Mouse (Mus musculus): Measurements from ENCODE around the gene Egfl8. TPM values are rescaled to one million over a fixed set of nuclear protein-coding genes. Genes with fewer than 3 reads are reported as not detected.

Egfl8 gene
- polyA plus RNA-seq, 1 experiment, result 0.03 TPM

DNA sequence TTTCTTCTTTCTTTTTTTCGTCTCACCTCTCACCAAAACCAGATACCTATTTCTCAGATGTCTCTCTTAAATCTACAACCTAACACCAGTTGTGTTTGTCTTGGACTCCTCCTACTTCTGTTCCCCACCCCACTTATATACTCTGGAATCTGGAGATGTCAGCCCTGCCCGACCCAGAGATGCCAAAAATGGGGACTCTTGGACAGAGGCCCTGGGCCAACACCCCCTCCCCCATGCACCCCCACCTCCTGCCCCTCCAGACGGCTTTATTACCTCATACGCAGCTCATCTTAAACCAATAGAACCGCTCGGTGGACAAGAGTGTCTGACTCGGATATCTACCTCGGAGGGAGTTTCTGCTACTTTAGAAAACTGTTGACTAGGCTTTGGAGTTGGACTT, 19.7 kb downstream of the Egfl8 start:
- H3K36me3 ChIP-seq (ENCODE audit: control insufficient read depth), result peaks cover 39% of the 10 kb centered on the region
- H3K27me3 ChIP-seq (ENCODE audit: control insufficient read depth), result peaks cover 2% of the 10 kb centered on the region; the same call in 1 of the 2 replicates
- H3K4me1 ChIP-seq (ENCODE audit: control insufficient read depth), result peaks cover 64% of the 10 kb centered on the region
- H3K9me3 ChIP-seq (ENCODE audit: control insufficient read depth, low read length), result no peaks in the 10 kb centered on the region
- H3K4me3 ChIP-seq (replicated peaks), result no peak overlapping the region
- TF ChIP-seq TAL1 (IDR thresholded peaks at IDR 0.05; ENCODE audit: low read length) (no peak), GATA1 (IDR thresholded peaks at IDR 0.05; ENCODE audit: low read length) (no peak)

DNA sequence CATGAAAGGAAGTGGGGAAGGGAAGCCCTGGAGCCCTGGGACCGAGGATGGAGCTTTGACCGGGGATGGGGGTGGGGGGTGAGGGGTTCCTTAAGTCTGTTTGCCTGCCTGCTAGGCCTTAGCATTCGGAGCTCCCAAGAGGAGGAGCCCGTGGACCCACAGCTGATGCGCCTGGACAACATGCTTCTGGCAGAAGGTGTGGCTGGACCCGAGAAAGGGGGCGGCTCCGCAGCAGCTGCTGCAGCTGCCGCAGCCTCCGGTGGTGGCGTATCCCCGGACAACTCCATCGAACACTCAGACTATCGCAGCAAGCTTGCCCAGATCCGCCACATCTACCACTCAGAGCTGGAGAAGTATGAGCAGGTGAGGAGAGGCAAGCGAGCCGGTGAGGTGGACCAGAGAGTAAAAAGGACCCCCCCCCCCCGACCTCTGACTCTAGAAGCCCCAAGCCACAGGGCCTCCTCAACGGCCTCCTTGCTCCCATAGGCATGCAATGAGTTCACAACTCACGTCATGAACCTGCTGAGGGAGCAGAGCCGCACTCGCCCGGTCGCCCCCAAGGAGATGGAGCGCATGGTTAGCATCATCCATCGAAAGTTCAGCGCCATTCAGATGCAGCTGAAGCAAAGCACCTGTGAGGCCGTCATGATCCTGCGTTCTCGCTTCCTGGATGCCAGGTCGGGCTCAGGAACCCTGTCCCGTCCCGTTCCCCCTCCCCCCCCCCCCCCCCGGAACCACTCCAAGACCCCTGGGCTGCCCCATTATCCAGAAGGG, 21.8 kb downstream of the Egfl8 start:
- Histone ChIP-seq H3K36me3 (ENCODE audit: control insufficient read depth) (peaks cover 22% of the 10 kb centered on the region), H3K9me3 (ENCODE audit: control insufficient read depth, low read length) (no peaks in the 10 kb centered on the region), H3K4me1 (ENCODE audit: control insufficient read depth) (peaks cover 70% of the 10 kb centered on the region), H3K27me3 (ENCODE audit: control insufficient read depth) (peaks cover 15% of the 10 kb centered on the region), H3K4me3 (replicated peaks) (peak overlapping the region; percentile 74)
- no peak for TF ChIP-seq GATA1 (IDR thresholded peaks at IDR 0.05; ENCODE audit: low read length)
- TF ChIP-seq TAL1 (IDR thresholded peaks at IDR 0.05; ENCODE audit: low read length), result no peak

DNA sequence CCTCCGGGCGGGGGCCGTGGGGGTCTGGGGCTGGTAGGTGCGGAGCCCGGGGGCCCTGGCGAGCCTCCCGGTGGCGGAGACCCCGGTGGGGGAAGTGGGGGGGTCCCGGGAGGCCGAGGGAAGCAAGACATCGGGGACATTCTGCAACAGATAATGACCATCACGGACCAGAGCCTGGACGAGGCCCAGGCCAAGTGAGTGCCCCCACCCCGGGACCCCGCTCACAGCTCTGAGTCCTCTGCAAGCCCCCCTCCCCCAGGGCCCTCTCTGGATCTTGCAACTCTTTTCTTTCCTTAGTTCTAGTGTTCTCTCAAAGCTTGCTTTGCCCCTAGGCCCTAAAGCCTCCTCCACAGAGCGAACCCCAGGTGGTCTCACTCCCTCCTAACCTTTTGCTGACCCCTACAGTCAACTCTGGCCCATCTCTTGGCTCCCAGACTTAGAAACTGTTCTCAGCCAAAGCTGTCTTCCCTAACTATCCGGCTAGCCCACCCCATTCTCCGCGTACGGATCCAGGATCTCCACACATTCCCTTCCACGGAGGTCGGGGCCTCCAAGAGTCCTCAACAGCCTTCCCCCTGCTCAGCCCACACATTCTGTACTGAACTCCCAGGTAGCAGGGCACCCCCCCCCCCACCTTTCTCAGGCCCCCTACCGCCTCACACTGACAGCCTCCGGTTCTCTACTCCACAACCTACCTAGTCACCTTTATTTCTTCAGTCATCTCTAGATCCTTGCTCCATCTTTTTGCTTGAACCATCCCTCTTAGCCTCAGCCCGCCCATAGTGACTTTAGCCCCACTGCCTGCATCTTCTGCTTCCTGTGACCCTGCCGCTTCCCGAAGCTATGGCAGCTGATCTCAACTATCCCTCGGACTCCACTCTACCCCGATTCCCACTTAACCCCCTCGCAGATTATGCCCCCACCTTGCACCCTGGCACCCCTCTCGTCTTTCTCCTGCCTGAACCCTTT, 22.9 kb downstream of the Egfl8 start:
- Histone ChIP-seq H3K36me3 (ENCODE audit: control insufficient read depth) (peaks cover 22% of the 10 kb centered on the region), H3K4me3 (replicated peaks) (peak overlapping the region; percentile 74), H3K27me3 (ENCODE audit: control insufficient read depth) (peaks cover 17% of the 10 kb centered on the region), H3K4me1 (ENCODE audit: control insufficient read depth) (peaks cover 76% of the 10 kb centered on the region), H3K9me3 (ENCODE audit: control insufficient read depth, low read length) (no peaks in the 10 kb centered on the region)
- TF ChIP-seq TAL1 (IDR thresholded peaks at IDR 0.05; ENCODE audit: low read length) (no peak), GATA1 (IDR thresholded peaks at IDR 0.05; ENCODE audit: low read length) (no peak)

DNA sequence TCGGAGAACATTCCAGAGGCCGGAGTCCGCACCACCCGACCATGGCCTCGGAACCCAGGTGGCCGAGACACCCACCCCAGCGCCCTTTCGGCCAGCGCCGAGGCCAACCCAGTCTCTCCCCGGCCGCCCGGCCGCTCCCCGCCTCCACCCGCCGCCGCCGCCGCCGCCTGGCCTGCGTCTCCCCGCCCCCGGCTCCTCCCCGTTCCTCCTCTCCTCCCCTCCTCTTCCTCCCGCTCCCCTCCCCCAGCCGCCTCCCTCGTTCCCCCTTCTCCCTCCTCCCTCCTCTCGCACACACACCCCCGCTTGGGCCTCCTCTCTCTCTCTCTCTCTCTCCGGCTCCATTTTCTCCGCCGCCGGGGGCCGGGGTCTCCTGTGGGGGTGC, 23.8 kb downstream of the Egfl8 start:
- Histone ChIP-seq H3K9me3 (ENCODE audit: control insufficient read depth, low read length) (no peaks in the 10 kb centered on the region), H3K36me3 (ENCODE audit: control insufficient read depth) (peaks cover 22% of the 10 kb centered on the region), H3K4me1 (ENCODE audit: control insufficient read depth) (peaks cover 75% of the 10 kb centered on the region), H3K27me3 (ENCODE audit: control insufficient read depth) (peaks cover 15% of the 10 kb centered on the region), H3K4me3 (replicated peaks) (peak overlapping the region; percentile 74)
- TF ChIP-seq TAL1 (IDR thresholded peaks at IDR 0.05; ENCODE audit: low read length) (no peak), GATA1 (IDR thresholded peaks at IDR 0.05; ENCODE audit: low read length) (no peak)

DNA sequence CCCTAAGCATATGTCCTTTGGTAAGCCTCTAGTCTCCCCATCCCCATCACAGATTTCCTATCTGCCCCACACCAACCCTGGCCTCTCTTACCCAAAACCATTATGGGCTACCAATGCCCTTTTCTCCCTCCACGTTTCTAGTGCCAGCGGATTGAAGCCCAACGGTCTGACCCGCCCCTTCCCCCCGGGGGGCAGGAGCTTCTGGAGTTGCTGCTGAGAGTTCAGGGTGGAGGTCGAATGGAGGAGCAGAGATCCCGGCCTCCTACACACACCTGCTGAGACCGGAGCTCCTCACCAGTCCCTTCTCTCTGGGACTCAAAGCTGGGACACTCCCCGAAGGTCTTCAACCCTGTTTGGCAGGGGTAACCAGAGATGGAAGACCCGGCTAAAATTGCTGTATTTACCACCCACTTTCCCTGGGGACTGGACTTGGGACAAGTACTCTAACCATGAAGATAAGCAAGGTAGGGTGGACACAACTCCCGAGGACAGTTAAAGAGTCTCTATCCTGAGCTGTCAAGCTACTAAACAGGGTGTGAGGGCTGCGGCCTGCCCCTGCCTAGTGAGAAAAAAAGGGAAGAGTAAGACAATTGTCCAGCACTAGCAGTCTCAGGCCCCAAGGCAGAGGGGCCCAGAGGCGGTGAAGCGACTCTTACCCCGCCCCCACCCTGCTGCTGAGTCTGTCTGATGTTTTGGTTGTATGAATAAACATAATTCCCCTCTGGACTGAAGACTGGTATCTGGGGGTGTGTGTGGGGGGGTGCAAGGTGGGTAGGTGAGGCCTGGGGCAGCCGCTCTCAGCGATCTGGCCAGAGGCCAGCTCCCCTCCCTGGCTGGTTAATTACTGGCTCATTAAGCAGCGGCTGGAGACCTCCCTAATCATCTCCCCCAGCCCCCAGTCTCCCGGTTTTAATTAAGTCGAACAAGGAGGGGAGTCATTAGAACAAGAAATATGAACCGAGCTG, 24.5 kb downstream of the Egfl8 start, which contains the start of gene Pbx2:
TSS of gene Pbx2 (plus strand) at position 238 of the 965 bp plus-strand sequence.
- H3K4me3 ChIP-seq (replicated peaks), result peak within 1 kb of the TSS; percentile 74
- no peaks in the 10 kb centered on the region for H3K9me3 ChIP-seq (ENCODE audit: control insufficient read depth, low read length)
- peaks cover 20% of the 10 kb centered on the region for H3K27me3 ChIP-seq (ENCODE audit: control insufficient read depth)
- peaks cover 80% of the 10 kb centered on the region for H3K4me1 ChIP-seq (ENCODE audit: control insufficient read depth)
- peaks cover 22% of the 10 kb centered on the region for H3K36me3 ChIP-seq (ENCODE audit: control insufficient read depth)
- TF ChIP-seq GATA1 (IDR thresholded peaks at IDR 0.05; ENCODE audit: low read length), result no peak
- no peak for TF ChIP-seq TAL1 (IDR thresholded peaks at IDR 0.05; ENCODE audit: low read length)

DNA sequence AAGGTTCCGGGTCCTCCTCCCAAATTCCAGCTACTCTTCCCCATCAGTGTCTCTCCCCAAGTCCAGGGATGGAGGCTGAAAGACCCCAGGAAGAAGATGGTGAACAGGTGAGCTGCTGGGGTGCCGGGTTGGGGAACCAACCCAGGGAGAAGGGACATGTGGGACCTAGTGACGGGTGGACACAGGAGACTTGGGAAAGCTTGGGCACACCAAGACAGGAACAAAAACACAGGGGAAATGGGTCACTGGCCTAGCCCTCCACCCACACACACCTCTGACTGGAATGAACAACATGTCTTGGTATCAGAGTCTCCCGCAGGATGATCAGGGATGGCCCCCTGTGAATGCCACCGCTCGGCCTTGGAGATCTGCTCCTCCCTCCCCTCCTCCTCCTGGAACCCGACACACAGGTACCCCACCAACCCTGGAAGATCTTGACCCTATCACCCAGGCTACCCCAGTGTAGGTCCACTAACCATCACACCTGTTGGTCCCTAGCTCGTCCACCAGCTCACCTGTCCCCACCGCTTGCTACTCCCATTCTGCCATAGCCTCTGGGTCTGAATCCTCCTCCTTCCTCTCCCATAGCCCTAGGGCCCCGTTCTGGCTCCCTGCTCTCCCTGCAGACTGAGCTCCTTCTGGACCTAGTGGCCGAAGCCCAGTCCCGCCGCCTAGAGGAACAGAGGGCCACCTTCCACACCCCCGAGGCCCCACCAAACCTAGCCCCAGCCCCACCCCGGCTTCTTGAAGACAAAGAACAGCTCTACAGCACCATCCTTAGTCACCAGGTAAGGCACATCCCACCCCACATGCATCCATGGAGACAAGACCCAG, 25.4 kb downstream of the Egfl8 start:
- Histone ChIP-seq H3K9me3 (ENCODE audit: control insufficient read depth, low read length) (no peaks in the 10 kb centered on the region), H3K36me3 (ENCODE audit: control insufficient read depth) (peaks cover 15% of the 10 kb centered on the region), H3K4me3 (replicated peaks) (no peak overlapping the region), H3K27me3 (ENCODE audit: control insufficient read depth) (peaks cover 26% of the 10 kb centered on the region), H3K4me1 (ENCODE audit: control insufficient read depth) (peaks cover 81% of the 10 kb centered on the region)
- TF ChIP-seq TAL1 (IDR thresholded peaks at IDR 0.05; ENCODE audit: low read length) (no peak), GATA1 (IDR thresholded peaks at IDR 0.05; ENCODE audit: low read length) (no peak)

DNA sequence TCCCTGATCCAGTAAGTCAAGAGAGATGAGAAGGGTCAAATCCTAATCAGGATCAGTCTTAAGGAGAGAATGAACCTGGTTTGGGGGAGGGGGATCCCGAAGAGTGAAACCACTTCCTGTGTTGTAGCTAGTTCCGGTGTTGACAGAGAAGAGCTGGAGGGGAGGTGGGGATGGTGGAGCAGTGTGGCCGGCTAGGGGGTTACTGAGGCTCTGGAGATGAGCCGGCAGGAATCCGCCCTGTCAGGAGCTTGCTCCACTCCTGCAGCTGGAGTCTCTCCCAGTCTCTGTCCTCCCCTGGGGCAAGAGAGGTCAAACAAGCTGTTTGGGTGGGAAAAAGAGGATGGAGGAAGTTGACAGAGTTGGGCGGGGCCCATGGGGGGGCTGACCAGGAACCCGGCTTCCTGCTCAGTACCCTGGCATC, 26.1 kb downstream of the Egfl8 start, which contains the start of gene Gpsm3:
TSS of gene Gpsm3 (plus strand) at position 126 of the 421 bp plus-strand sequence.
- Histone ChIP-seq H3K4me3 (replicated peaks) (no peak within 1 kb of the TSS), H3K36me3 (ENCODE audit: control insufficient read depth) (peaks cover 10% of the 10 kb centered on the region), H3K4me1 (ENCODE audit: control insufficient read depth) (peaks cover 79% of the 10 kb centered on the region), H3K9me3 (ENCODE audit: control insufficient read depth, low read length) (no peaks in the 10 kb centered on the region), H3K27me3 (ENCODE audit: control insufficient read depth) (peaks cover 26% of the 10 kb centered on the region)
- TF ChIP-seq GATA1 (IDR thresholded peaks at IDR 0.05; ENCODE audit: low read length) (no peak), TAL1 (IDR thresholded peaks at IDR 0.05; ENCODE audit: low read length) (no peak)
